Mouse (Mus musculus) cerebellum, postnatal 4 days (tissue): Measurements from ENCODE around the gene Kif27.

Experiments
- DNase-seq, 2 experiments: peaks; one replicate each; pipeline ENCODE4 v3.0.0; 2022; ENCODE audit warnings: low spot score in 2 of 2, mixed read lengths in 1 of 2

Kif27 gene

DNA sequence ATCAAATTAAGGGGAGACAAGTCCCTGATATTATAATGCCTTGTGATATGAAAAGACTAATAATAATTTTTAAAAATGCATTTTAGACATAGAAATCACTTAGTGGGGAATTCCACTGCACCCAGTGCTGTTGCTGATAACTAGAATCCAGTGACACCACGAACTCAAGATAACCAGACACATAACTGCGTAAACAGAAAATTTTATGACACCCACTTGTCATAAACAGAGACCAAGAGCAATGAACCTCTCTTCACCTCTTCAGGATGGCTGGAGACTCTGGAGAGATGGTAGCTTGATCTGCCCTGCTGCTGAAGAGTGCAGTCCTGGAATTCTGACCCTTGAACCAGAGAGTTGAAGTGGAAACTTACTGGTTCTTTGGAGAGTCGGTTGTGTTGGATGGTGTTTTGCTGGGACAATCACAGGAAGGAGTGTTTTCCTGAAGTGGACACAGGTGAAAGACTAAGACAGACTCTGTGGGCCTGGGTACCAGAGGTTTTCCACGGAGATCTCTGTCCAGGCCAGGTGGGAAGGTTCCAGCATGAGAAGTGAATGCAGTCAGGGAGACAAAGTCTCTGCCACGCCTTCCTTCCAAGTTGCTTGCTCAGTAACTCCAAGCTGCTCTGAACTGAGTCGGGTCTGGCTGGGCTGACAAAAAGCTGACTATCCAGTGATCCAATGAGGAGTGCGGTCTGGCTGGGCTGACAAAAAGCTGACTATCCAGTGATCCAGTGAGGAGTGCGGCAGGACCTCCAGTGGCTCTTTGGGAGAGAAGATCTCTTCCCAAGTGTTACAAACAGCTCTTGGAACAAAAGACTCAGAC is 5.6 kb upstream of the Kif27 start:
- DNase-seq, result no peak

DNA sequence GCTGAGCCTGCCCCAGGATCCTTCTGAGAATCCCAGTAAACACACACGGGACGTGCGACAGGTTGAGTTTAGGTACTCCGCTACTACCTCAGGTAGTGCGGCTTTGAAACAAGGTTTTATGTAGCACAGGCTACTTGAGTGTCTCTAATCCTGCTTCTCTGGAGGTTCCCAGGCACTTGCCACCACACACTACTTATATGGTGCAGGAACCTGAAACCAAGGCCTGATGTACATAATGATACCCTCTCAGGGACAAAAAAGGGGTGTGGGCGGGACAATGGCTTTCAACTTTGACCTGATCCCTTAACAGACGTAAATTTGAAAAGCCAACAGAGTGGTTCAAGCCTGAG is 357 bp upstream of the Kif27 start:
- no peak for DNase-seq

DNA sequence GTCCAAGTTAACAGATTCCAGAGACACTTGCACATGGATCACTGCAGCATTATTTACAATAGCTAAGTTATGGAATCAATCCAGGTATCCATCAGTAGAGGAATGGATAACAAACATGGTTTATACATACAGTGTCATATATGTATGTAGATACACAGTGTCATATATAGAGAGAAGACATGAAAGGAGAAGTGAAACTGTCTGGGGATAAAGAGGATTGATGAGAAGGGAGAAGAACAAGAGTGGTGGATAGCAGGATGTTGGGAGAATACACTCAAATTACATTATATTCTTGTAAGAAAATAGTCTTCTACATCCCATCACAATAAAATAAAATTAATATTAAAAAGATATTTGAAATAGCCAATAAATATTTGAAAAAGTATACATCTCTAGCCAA is 5.9 kb downstream of the Kif27 start:
- no peak for DNase-seq

- DNase-seq, result no peak
Measured at GRCm38 (mm10) chr13:58350606-58351005, 8.3 kb downstream of the Kif27 start.

DNA sequence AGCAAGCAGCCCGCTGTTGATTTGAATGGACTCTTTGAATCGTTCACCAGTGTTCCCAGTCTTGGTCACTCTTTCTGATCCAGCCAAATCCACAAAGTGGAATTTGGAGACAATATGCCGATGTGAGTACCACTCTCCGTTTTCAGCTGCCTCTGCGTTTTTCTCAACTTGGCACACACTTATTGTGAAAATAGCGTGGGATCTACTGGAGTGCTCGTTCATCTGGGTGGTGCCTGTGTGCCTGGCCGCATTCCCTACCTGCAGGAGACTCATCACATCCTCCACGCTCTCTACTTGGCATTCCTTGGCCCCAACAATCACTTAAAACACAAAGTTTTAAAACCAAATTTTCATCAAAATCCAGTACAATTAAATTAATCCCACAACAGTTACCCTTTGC is 14.4 kb downstream of the Kif27 start:
- DNase-seq, result no peak

DNA sequence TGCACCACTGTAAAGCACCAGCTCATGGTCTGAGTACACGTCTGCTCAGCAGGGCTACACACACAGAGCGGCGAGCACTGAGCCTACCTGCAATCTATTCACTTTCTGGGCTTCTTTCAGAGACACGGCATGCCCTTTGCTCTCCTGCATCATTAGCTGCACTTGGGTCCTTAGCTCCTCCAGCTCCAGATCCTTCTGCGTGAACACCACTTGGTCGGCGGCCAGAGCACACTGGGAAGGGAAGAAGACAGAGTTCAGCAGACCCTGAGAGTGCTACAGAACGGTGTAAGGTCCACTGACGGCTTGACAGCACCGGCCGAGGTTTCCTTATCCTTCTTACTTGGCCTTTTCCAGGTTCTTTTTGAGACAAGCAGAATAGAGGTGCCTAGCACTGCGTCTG is 21.5 kb downstream of the Kif27 start:
- no peak for DNase-seq

DNA sequence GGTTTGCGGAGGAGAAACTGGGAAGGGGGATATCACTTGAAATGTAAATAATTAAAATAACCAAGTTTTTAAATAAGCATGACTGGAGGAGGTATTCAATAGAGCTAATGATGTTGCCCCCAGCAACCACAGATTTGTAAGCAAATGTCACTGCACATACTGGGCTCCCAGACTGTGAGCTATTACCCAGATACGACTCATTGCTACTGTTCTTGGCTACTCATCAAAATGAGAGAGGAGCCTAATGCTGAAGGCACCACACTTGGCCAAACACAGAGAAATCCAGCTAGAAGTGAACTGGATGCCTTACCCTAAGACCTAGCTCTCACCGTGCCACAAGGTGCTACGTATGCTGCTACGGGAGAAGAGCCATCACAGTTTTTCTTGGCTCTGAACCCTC is 24.8 kb downstream of the Kif27 start:
- no peak for DNase-seq

DNA sequence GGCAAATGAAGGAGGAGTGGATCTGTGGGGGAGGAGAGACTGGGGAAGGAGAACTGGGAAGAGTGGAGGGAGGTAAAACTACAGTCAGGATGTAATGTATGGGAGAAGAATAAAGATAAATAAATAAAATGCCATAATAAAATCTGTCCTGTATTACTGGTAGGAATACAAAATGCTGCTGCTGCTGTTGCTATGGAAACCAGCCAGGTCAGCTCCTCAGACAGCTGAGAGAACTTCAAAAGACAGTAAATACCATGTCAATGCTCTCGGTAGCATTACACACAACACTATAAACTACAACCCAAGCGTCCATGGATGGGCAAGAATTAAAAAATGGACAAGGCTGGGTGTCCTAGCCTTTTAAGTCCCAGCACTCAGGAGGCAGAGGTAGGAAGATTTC is 41.2 kb downstream of the Kif27 start:
- DNase-seq, result no peak

DNA sequence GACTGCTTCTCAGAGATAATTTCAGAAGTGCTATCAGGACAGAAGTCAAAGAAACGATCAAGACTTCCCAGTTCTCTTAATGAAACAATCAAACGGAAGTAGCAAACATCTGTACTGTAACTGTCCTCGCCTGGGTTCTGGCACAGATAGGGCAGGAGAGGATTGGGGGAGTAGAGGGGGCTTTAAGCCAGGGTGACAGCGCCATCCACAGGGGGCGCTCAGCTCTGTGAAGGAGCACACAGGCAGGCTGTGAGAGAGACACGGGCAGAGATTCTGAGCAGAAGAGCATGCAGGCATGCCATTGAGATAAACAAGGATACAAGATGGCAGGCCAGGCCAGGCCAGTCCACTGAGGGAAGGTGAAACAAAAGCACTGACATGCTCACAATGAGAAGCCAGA is 43.9 kb downstream of the Kif27 start:
- DNase-seq, result no peak

GRCm38 (mm10) chr13:58313758-58314157 is 45.2 kb downstream of the Kif27 start:
- no peak for DNase-seq

- no peak for DNase-seq
Measured at GRCm38 (mm10) chr13:58311351-58311750, 47.6 kb downstream of the Kif27 start.

DNA sequence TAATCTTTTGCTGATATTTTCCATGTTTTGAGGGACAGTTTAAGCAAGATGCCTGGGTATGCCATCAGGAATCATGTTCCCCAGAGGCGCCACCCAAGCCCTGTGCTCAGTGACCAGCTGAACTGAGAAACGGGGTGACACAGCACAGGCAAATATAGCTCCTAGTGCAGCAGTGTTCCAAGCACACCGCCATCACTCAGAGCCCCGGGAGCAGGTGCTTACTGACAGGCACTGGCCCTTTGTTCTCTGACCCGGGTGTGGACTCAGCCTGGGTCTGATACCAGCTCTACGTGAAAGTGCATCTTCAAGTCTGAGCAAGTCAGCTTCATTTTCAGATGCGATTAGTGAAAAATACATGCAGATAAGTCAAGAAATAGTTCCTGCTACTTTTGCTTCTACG is 49.4 kb downstream of the Kif27 start:
- DNase-seq, result no peak

- DNase-seq, result no peak
Measured at GRCm38 (mm10) chr13:58307453-58307852, 51.5 kb downstream of the Kif27 start.

GRCm38 (mm10) chr13:58305230-58305629 is 53.7 kb downstream of the Kif27 start:
- DNase-seq, result no peak

DNA sequence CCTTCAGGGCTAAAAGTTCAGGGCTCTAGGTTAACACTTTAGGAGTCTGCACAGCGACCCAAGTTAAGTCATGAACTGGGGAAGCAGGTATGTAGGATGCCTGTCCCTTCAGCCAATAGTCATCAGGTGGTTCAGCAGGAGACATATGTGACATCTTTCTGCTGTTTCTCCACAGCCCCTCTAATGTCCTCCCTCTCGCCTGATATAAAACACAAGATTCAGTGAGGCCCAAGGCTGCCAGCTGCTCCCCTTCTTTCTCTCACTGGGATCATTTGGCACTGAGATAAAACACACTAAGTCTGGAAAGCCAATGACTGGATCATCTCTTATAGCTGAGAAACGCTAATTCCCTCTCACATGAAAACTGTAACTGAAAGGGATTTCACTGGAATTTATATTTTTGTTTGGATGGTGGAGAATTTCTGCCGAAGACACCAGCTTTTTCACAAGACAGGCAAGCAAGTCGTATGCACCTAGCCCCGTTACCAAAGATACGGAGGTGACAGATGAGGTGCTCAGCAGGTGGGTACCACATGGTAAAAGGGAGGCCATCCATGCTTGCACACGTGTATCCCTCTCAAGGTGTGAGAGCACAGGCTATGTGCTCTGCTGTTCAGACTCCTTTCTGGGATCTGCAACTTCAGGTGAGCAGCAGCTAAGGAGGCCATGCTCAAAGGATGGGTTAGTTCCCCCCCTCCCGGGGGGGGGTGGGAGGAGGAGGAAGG is 56.3 kb downstream of the Kif27 start:
- peak in 1 of 2 experiments; percentile 12 for DNase-seq

GRCm38 (mm10) chr13:58301961-58302360 is 57.0 kb downstream of the Kif27 start:
- DNase-seq, result no peak

DNA sequence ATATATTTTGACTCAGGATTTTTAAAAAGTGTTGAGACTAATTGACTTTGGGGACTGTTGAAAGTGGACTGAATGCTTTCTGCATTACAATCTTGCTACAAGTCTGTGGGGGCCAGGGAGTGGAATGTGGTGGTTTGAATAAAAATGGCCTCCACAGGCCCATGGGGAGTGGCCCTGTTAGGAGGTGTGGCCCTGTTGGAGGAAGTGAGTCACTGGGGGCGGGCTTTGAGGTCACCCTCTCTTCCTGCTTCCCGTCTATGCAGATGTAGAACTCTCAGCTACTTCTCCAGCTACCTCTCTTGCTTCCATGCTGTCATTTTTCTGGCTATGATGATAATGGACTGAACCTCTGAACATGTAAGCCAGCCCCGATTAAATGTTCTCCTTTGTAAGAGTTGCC is 60.2 kb downstream of the Kif27 start:
- DNase-seq, result no peak

- DNase-seq, result no peak
Measured at GRCm38 (mm10) chr13:58295582-58295981, 63.3 kb downstream of the Kif27 start.

DNA sequence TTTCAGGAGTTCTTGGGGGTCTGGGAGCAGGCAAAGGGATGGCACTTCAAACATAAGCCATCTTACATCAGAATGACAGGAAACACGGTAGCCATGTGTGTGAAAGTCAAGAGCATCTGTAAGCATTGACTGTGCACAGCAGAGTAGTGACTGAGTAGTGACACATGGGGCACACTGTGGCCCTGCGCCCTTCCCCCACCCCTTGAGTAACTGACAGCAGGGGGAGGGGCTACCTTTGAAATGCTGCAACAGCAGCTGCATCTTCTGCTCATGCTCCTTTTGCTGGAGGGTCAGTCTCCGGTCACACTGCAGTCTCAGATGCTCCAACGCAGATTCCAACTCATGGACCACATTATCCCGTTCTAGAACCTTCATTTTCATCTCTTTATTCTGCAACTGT is 66.1 kb downstream of the Kif27 start:
- no peak for DNase-seq

GRCm38 (mm10) chr13:58289308-58289707 is 69.6 kb downstream of the Kif27 start:
- DNase-seq, result no peak

DNA sequence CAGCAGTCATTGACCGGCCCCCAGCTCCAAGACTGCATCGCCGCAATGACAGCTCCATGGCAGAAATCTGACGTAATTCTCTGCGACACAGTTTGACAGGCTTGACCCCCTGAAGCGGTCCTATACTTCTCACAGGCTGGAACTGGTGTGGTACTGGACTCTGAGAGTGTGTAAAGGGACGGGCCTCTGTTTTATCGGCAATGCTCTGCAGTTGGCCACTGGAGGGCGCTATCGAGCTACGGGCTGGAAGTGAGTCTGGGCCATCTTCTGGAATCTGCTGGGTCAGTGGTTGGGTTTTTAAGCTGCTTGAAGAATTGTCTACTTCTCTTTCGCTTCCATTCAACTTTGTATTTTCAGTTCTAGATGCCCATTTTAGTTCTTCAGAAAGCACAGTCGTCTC is 71.1 kb downstream of the Kif27 start:
- peak; percentile 77 to 86 for DNase-seq

- DNase-seq, result no peak
Measured at GRCm38 (mm10) chr13:58283466-58283865, 75.5 kb downstream of the Kif27 start.

DNA sequence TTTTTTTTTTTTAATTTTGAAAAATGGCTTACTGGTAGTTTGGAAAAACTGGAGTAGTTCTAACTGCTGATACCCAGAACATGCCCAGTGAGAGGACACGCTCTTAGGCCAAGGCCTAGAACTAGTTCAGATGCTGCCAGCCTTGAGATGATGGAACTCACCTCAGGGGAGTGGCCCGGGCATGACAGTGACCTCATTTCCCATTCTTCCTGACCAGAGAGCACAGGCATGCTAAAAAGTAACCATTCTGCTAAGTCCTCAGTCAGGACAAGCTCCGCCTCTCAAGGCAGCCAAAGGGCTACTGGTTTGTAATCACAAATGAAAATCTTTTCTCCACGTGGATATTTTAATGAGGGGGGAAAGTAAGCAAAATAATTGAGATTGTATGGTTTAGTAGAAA is 77.0 kb downstream of the Kif27 start:
- no peak for DNase-seq
